Mouse (Mus musculus) myocyte (in vitro differentiated cells): ENCODE data around the gene Cct2. TPM values are rescaled to one million over a fixed set of nuclear protein-coding genes. Genes with fewer than 3 reads are reported as not detected.
"Not testable (repeated sequence)": the region's sequence is repeated elsewhere in the genome, so short reads cannot be mapped to it uniquely, and the experiment has no call there.

Experiments
- H3K27me3 ChIP-seq: one replicate; pipeline ENCODE4 v1.6.1; 2011; ENCODE audit not compliant: control insufficient read depth, insufficient read depth, insufficient read length
- H3K36me3 ChIP-seq: one replicate; pipeline ENCODE4 v1.6.1; 2011; ENCODE audit not compliant: control insufficient read depth, insufficient read depth
- H3K4me2 ChIP-seq: one replicate; pipeline ENCODE4 v1.6.1; 2011; ENCODE audit warnings: low read depth, control low read depth
- H3K4me3 ChIP-seq: one replicate; pipeline ENCODE4 v1.5.1; 2011; ENCODE audit warnings: mild to moderate bottlenecking, control low read depth, moderate library complexity
- H3K79me2 ChIP-seq: one replicate; pipeline ENCODE4 v1.6.1; 2011; ENCODE audit not compliant: control insufficient read depth, insufficient read depth
- H3ac ChIP-seq: one replicate; pipeline ENCODE4 v1.6.1; 2011; ENCODE audit not compliant: control insufficient read depth, insufficient read length
- CEBPB ChIP-seq: IDR thresholded peaks from 2 replicates; pipeline ENCODE4 v1.6.1; 2011; ENCODE audit warnings: mild to moderate bottlenecking, moderate library complexity; ENCODE audit not compliant: poor library complexity, insufficient read depth, severe bottlenecking
- E2F4 ChIP-seq: IDR thresholded peaks from one replicate; pipeline ENCODE4 v1.6.1; 2011; ENCODE audit warnings: mild to moderate bottlenecking, control low read depth, moderate library complexity; ENCODE audit not compliant: insufficient read depth
- MAX ChIP-seq: IDR thresholded peaks from one replicate; pipeline ENCODE4 v1.6.1; 2011; ENCODE audit warnings: low read depth, mild to moderate bottlenecking, control low read depth
- MYOD1 ChIP-seq, 3 experiments: IDR thresholded peaks; one replicate each; pipeline ENCODE4 v1.6.1; 2011; ENCODE audit warnings: control low read depth in 2 of 3, low read depth in 2 of 3, mild to moderate bottlenecking in 2 of 3, moderate library complexity in 1 of 3; ENCODE audit not compliant: insufficient read length in 2 of 3, control insufficient read depth in 1 of 3
- MYOG ChIP-seq, 3 experiments: IDR thresholded peaks; one replicate each; pipeline ENCODE4 v1.6.1; 2011; ENCODE audit warnings: control low read depth in 2 of 3, low read depth in 2 of 3, mild to moderate bottlenecking in 2 of 3; ENCODE audit not compliant: insufficient read length in 2 of 3, control insufficient read depth in 1 of 3, insufficient read depth in 1 of 3
- POLR2A ChIP-seq: IDR thresholded peaks from one replicate; pipeline ENCODE4 v1.6.1; 2011; ENCODE audit warnings: low read depth, mild to moderate bottlenecking, control low read depth, moderate library complexity; ENCODE audit not compliant: insufficient read length
- POLR2AphosphoS2 ChIP-seq: IDR thresholded peaks from one replicate; pipeline ENCODE4 v1.6.1; 2011; ENCODE audit warnings: low read depth, control low read depth; ENCODE audit not compliant: insufficient read length
- REST ChIP-seq: IDR thresholded peaks from one replicate; pipeline ENCODE4 v1.6.1; 2011; ENCODE audit warnings: mild to moderate bottlenecking, control low read depth, moderate library complexity; ENCODE audit not compliant: insufficient read depth, insufficient read length
- SRF ChIP-seq: IDR thresholded peaks from one replicate; pipeline ENCODE4 v1.6.1; 2011; ENCODE audit warnings: low read depth; ENCODE audit not compliant: control insufficient read depth, insufficient read length
- TCF12 ChIP-seq: IDR thresholded peaks from one replicate; pipeline ENCODE4 v1.6.1; 2011; ENCODE audit warnings: mild to moderate bottlenecking, control low read depth; ENCODE audit not compliant: poor library complexity, insufficient read depth, severe bottlenecking
- TCF3 ChIP-seq: IDR thresholded peaks from one replicate; pipeline ENCODE4 v1.6.1; 2011; ENCODE audit warnings: low read depth, control low read depth; ENCODE audit not compliant: insufficient read length
- USF1 ChIP-seq: IDR thresholded peaks from one replicate; pipeline ENCODE4 v1.6.1; 2011; ENCODE audit warnings: low read depth, mild to moderate bottlenecking, control low read depth, moderate library complexity
- polyA plus RNA-seq: library from polyadenylated mRNA; unstranded; fragments of >200 nt; fragmentation: generic; extraction: Trizol; gene quantifications from one replicate; pipeline ENCODE4 v1.2.1, GENCODE M21; 2012; ENCODE audit warnings: missing spikeins

Gene Cct2
- polyA plus RNA-seq, 1 experiment: 384 TPM

DNA sequence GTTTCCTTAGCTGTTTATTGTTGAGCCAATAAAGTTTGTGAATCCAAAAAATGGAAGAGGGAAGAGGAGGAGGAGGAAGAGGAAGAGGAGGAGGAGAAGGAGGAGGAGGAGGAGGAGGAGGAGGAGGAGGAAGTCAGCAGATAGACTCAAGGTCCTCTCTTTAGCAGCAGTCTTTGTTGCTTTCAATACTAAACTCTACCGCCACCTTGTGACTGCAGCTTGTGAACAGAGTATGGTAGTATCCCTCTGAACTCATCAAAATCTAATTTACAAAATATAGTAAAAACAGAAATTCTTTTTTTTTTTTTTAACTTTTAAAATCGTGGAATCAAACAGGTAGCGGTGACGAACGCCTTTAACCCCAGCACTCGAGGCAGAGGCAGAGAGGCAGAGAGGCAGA is 23.3 kb downstream of the Cct2 start:
- H3K79me2 ChIP-seq: no peaks in the 10 kb centered on the region
- no peak overlapping the region for H3ac ChIP-seq
- no peaks in the 10 kb centered on the region for H3K27me3 ChIP-seq
- H3K36me3 ChIP-seq: no peaks in the 10 kb centered on the region
- H3K4me3 ChIP-seq: no peak overlapping the region
- no peak for TF ChIP-seq POLR2AphosphoS2
- TF ChIP-seq USF1: no peak
- TF ChIP-seq POLR2A: no peak
- TF ChIP-seq E2F4: no peak
- no peak for TF ChIP-seq MYOG (IDR thresholded peaks at IDR 0.05; ENCODE audit: control insufficient read depth in 1 of 3, insufficient read depth in 1 of 3, insufficient read length in 2 of 3, low read depth in 2 of 3)
- TF ChIP-seq MAX: no peak
- no peak for TF ChIP-seq CEBPB
- TF ChIP-seq TCF3: no peak
- H3K4me2 ChIP-seq: no peak overlapping the region

DNA sequence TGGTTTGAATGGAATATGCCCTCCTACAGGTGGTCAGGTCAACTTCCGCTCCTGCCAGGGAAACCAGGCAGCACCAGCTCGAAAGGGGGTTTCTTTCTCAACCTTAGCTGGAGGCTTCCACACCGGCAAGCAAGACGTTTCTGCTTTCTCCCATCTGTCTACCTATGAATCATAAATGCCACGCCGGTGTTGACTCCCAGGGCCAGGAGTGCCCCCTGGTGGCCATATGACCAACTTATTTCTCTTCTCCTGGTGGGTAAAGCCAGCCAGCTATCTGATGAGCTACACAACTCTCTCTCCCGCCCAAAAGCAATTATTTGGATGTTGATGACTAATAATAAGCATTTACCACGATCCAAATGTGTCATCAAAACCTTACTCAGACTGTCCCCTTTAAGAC is 29.8 kb downstream of the Cct2 start:
- H3K36me3 ChIP-seq: no peaks in the 10 kb centered on the region
- TF ChIP-seq MYOD1 (IDR thresholded peaks at IDR 0.05; ENCODE audit: control insufficient read depth in 1 of 3, insufficient read length in 2 of 3, low read depth in 2 of 3) (peak; percentile 21 to 76 (median 43)), MAX (no peak)
- no peak overlapping the region for H3ac ChIP-seq
- peak overlapping the region; percentile 57 for H3K4me2 ChIP-seq
- H3K27me3 ChIP-seq: no peaks in the 10 kb centered on the region
- no peak overlapping the region for H3K4me3 ChIP-seq
- H3K79me2 ChIP-seq: no peaks in the 10 kb centered on the region

DNA sequence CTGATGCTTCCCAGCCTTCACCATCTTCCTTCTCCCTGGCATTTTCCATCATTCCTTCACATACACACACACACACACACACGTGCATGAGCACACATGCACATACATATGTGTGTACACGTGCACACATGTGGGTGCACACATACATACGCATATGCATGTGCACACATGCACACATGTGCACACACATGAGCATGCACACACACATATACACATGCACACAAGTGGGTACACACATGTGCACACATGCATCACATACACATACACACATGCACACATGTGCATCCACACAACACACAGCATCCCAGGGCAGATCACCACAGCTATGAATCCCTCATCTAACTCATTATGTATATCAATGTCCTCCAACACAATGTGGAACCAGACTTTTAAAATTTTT is 32.5 kb downstream of the Cct2 start:
- TF ChIP-seq MAX: no peak
- peak; percentile 54 for TF ChIP-seq POLR2AphosphoS2
- no peak overlapping the region for H3K4me3 ChIP-seq
- no peak overlapping the region for H3ac ChIP-seq
- H3K36me3 ChIP-seq: no peaks in the 10 kb centered on the region
- no peak overlapping the region for H3K4me2 ChIP-seq
- H3K27me3 ChIP-seq: no peaks in the 10 kb centered on the region
- H3K79me2 ChIP-seq: no peaks in the 10 kb centered on the region

DNA sequence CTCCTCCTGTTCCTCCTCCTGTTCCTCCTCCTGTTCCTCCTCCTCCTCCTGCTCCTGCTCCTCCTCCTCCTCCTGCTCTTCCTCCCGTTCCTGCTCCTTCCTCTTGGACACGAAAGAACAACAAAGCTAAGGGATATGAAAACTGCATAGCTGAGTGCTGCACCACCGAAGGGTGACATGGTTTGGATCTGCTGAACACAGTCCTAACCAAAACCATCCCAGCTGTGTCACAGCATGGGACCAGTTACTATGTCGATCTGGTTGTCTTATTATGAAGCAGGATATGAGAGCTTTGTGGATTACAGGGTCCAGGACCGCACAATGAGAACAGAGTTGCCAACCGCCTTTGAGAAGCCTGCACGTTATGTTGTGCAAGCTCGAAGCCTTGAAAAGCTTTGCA is 37.4 kb downstream of the Cct2 start:
- H3K36me3 ChIP-seq: no peaks in the 10 kb centered on the region
- H3ac ChIP-seq: no peak overlapping the region
- no peaks in the 10 kb centered on the region for H3K79me2 ChIP-seq
- TF ChIP-seq USF1 (no peak), MYOD1 (IDR thresholded peaks at IDR 0.05; ENCODE audit: control insufficient read depth in 1 of 3, insufficient read length in 2 of 3, low read depth in 2 of 3) (no peak), E2F4 (no peak), REST (no peak), POLR2A (no peak), TCF12 (no peak), CEBPB (no peak), MYOG (IDR thresholded peaks at IDR 0.05; ENCODE audit: control insufficient read depth in 1 of 3, insufficient read depth in 1 of 3, insufficient read length in 2 of 3, low read depth in 2 of 3) (no peak), SRF (no peak), TCF3 (no peak), MAX (no peak), POLR2AphosphoS2 (no peak)
- peak overlapping the region; percentile 66 for H3K4me2 ChIP-seq
- H3K27me3 ChIP-seq: no peaks in the 10 kb centered on the region
- no peak overlapping the region for H3K4me3 ChIP-seq

DNA sequence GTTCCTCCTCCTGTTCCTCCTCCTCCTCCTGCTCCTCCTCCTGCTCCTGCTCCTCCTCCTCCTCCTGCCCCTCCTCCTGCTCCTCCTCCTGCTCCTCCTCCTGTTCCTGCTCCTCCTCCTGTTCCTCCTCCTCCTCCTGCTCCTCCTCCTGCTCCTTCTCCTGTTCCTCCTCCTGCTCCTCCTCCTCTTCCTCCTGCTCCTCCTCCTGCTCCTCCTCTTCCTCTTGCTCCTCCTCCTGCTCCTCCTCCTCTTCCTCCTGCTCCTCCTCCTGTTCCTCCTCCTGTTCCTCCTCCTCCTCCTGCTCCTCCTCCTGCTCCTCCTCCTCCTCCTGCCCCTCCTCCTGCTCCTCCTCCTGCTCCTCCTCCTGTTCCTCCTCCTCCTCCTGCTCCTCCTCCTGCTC is 37.8 kb downstream of the Cct2 start:
- H3K4me3 ChIP-seq, H3K79me2 ChIP-seq, H3K36me3 ChIP-seq, H3K27me3 ChIP-seq, H3ac ChIP-seq: not testable (repeated sequence)
- H3K4me2 ChIP-seq: peak overlapping the region; percentile 66

DNA sequence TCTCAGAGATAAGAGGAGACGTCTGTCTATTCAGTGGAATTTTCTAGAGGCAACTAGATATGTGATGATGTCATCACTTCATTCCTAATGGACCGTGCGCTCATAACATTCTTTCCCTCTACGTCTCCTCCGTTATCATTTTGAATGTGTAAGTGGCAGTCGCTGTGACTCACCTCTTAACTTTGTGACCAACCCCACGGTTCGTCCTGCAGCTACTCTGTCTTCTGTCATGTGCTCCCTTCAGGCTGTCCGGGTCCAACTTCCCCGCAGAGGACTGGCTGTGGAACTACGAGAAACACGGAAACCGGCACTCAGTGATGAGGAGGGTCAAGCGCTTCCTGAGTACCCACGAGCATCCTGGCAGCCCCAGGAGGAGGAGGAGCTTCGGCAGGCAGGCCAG is 39.9 kb downstream of the Cct2 start:
- Histone ChIP-seq H3ac (no peak overlapping the region), H3K36me3 (no peaks in the 10 kb centered on the region), H3K4me2 (peak overlapping the region; percentile 67), H3K27me3 (no peaks in the 10 kb centered on the region), H3K79me2 (no peaks in the 10 kb centered on the region), H3K4me3 (peak overlapping the region; percentile 16)
- TF ChIP-seq TCF12 (no peak), E2F4 (no peak), MYOD1 (IDR thresholded peaks at IDR 0.05; ENCODE audit: control insufficient read depth in 1 of 3, insufficient read length in 2 of 3, low read depth in 2 of 3) (no peak), MYOG (IDR thresholded peaks at IDR 0.05; ENCODE audit: control insufficient read depth in 1 of 3, insufficient read depth in 1 of 3, insufficient read length in 2 of 3, low read depth in 2 of 3) (no peak), TCF3 (no peak), SRF (no peak), USF1 (no peak), CEBPB (no peak), POLR2AphosphoS2 (no peak), MAX (no peak), POLR2A (no peak), REST (no peak)
